ENCODE assay signal across 17 mouse cellular contexts in the genomic region with DNA sequence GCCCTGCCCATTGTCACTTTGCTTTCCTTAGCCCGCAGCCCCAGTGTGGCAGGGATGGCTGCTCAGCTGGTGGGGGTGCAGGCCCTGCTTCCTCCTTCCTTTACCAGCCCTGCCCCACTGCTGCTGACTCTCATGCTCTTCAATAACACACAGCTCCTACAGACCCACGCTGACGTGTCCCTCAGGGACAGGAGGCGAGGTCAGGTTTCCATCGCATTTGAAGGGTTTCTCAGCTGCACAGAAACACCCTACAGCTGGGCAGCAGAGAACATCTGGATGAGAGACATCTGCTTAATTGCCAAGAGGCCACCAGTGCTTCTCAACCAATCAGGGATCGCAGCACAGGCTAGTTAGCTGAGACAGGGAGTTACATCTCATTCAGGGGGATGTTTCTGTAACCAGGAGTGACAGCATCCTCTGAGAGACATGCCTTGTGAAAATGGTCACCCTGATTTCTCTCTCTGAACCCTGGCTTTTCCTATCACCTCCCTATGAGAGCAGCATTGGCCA. TPM values are rescaled to one million over a fixed set of nuclear protein-coding genes. Genes with fewer than 3 reads are reported as not detected.
DNase-seq lines count a peak whose midpoint lies in the region; ATAC-seq and TF ChIP-seq lines count a peak whose summit lies in the region.
"Had no signal": no experiment of that assay in that cellular context is flagged by ENCODE, and none has a peak within 500 bp of the region (broad histone marks: within the 10 kb centered on the region; RNA-seq: fewer than 3 reads in every experiment).

No protein-coding gene starts in this region.

- no peak overlapping the region for H3K27ac ChIP-seq in lung, embryonic 14.5 days (ENCODE audit: low read depth)
- H3K27ac ChIP-seq in embryonic facial prominence, embryonic 14.5 days (replicated peaks; ENCODE audit: low read depth, low read length): no peak overlapping the region
- H3K27ac ChIP-seq in limb, embryonic 12.5 days: no peak overlapping the region
- H3K27ac ChIP-seq in midbrain, embryonic 13.5 days: no peak overlapping the region
- H3K27ac ChIP-seq: embryonic facial prominence, embryonic 12.5 days; forebrain, embryonic 10.5 days had no signal

- no peaks in the 10 kb centered on the region for H3K4me1 ChIP-seq in lung, embryonic 14.5 days (ENCODE audit: insufficient read depth)
- peaks cover 4% of the 10 kb centered on the region; the same call in 1 of the 2 replicates for H3K4me1 ChIP-seq in embryonic facial prominence, embryonic 14.5 days (ENCODE audit: control insufficient read depth, insufficient read depth, low read length)
- H3K4me1 ChIP-seq in limb, embryonic 12.5 days (replicated peaks): peaks cover 12% of the 10 kb centered on the region
- peaks cover 6% of the 10 kb centered on the region; the same call in 1 of the 2 replicates for H3K4me1 ChIP-seq in midbrain, embryonic 13.5 days (replicated peaks)

- no peak for TF ChIP-seq CTCF in lung, embryonic 14.5 days (IDR thresholded peaks at IDR 0.05; ENCODE audit: low read depth)

- DNase-seq in frontal cortex, postnatal 36 days (ENCODE audit: low spot score in 2 of 2): no peak
- DNase-seq in lung, embryonic 14.5 days: peak; percentile 41
- DNase-seq in lung, postnatal 36 days: no peak
- DNase-seq in embryonic facial prominence, embryonic 14.5 days (ENCODE audit: low spot score): peak; percentile 43
- DNase-seq: cerebellum, adult 11-12 months; heart, adult 18-20 months; kidney, adult 18-20 months; left cerebral cortex, postnatal 4 days; liver, postnatal 0 days had no signal

- H3K36me3 ChIP-seq in lung, embryonic 14.5 days (ENCODE audit: insufficient read depth): no peaks in the 10 kb centered on the region
- no peaks in the 10 kb centered on the region for H3K36me3 ChIP-seq in embryonic facial prominence, embryonic 14.5 days (ENCODE audit: control insufficient read depth, insufficient read depth, low read length)
- no peaks in the 10 kb centered on the region for H3K36me3 ChIP-seq in limb, embryonic 12.5 days
- H3K36me3 ChIP-seq in midbrain, embryonic 13.5 days: peaks cover 17% of the 10 kb centered on the region
- H3K36me3 ChIP-seq: embryonic facial prominence, embryonic 12.5 days; forebrain, embryonic 10.5 days had no signal

- peaks cover 23% of the 10 kb centered on the region for H3K27me3 ChIP-seq in lung, embryonic 14.5 days (ENCODE audit: insufficient read depth, low read length)
- H3K27me3 ChIP-seq in embryonic facial prominence, embryonic 14.5 days (replicated peaks; ENCODE audit: control insufficient read depth, insufficient read depth, low read length): no peaks in the 10 kb centered on the region
- H3K27me3 ChIP-seq in limb, embryonic 12.5 days: peaks cover 13% of the 10 kb centered on the region; the same call in 1 of the 2 replicates
- no peaks in the 10 kb centered on the region for H3K27me3 ChIP-seq in midbrain, embryonic 13.5 days
- H3K27me3 ChIP-seq: embryonic facial prominence, embryonic 12.5 days had no signal

- ATAC-seq in frontal cortex, adult (ENCODE audit: low TSS enrichment): peak; percentile 16; the same call in 1 of the 2 replicates
- ATAC-seq in lung, embryonic 14.5 days (ENCODE audit: insufficient read depth): peak; percentile 56
- no peak; the same call in 1 of the 2 replicates for ATAC-seq in embryonic facial prominence, embryonic 14.5 days (ENCODE audit: low read depth)
- ATAC-seq in limb, embryonic 12.5 days (ENCODE audit: insufficient number of reproducible peaks, insufficient read depth, low FRiP score, low TSS enrichment, low read depth): no peak
- ATAC-seq in megakaryocyte progenitor cell, adult 5-6 weeks (replicated peaks; ENCODE audit: poor library complexity): no peak
- no peak for ATAC-seq in midbrain, embryonic 13.5 days
- ATAC-seq: liver, postnatal 0 days; Patski had no signal

- no peak overlapping the region for H3K4me3 ChIP-seq in lung, embryonic 14.5 days (ENCODE audit: low read depth, low read length)
- H3K4me3 ChIP-seq in embryonic facial prominence, embryonic 14.5 days (ENCODE audit: low read depth, low read length): no peak overlapping the region
- H3K4me3 ChIP-seq in limb, embryonic 12.5 days (replicated peaks): no peak overlapping the region
- no peak overlapping the region for H3K4me3 ChIP-seq in midbrain, embryonic 13.5 days (replicated peaks)
- H3K4me3 ChIP-seq: embryonic facial prominence, embryonic 12.5 days; forebrain, embryonic 10.5 days had no signal

- no peaks in the 10 kb centered on the region for H3K9me3 ChIP-seq in lung, embryonic 14.5 days (ENCODE audit: low read depth, low read length)
- no peaks in the 10 kb centered on the region for H3K9me3 ChIP-seq in embryonic facial prominence, embryonic 14.5 days (ENCODE audit: control insufficient read depth, low read length)
- no peaks in the 10 kb centered on the region for H3K9me3 ChIP-seq in limb, embryonic 12.5 days
- no peaks in the 10 kb centered on the region for H3K9me3 ChIP-seq in midbrain, embryonic 13.5 days
- H3K9me3 ChIP-seq: embryonic facial prominence, embryonic 12.5 days; forebrain, embryonic 10.5 days had no signal

- no peak overlapping the region for H3K9ac ChIP-seq in lung, embryonic 14.5 days
- H3K9ac ChIP-seq in embryonic facial prominence, embryonic 14.5 days (ENCODE audit: low read depth, low read length): no peak overlapping the region
- H3K9ac ChIP-seq in limb, embryonic 12.5 days (replicated peaks): no peak overlapping the region
- H3K9ac ChIP-seq in midbrain, embryonic 13.5 days (replicated peaks): no peak overlapping the region
- H3K9ac ChIP-seq: embryonic facial prominence, embryonic 12.5 days; liver, postnatal 0 days had no signal

- no peak overlapping the region for H3K4me2 ChIP-seq in lung, embryonic 14.5 days
- no peak overlapping the region for H3K4me2 ChIP-seq in embryonic facial prominence, embryonic 14.5 days (ENCODE audit: low read depth, low read length)
- H3K4me2 ChIP-seq in limb, embryonic 12.5 days: 0 out of 2 replicates have a peak overlapping the region, but pooled peaks have one; percentile 0
- H3K4me2 ChIP-seq in midbrain, embryonic 13.5 days (replicated peaks): no peak overlapping the region
- H3K4me2 ChIP-seq: embryonic facial prominence, embryonic 12.5 days; midbrain, embryonic 11.5 days had no signal

- 31% methylated on average over 6 of the region's 6 CpGs for WGBS in lung, embryonic 14.5 days
- 11% methylated on average over 6 of the region's 6 CpGs for WGBS in embryonic facial prominence, embryonic 14.5 days
- WGBS in limb, embryonic 12.5 days: 28% methylated on average over 6 of the region's 6 CpGs
- 64% methylated on average over 6 of the region's 6 CpGs for WGBS in midbrain, embryonic 13.5 days

RNA-seq across cellular contexts. Expression of a gene that starts 47.0 kb away (rescaled TPM):
- 286 and 295 TPM in 2 replicates for polyA plus RNA-seq in lung, embryonic 14.5 days (2014; fragmentation: Nextera tagmentation; extraction: Ambion mirVana)
- polyA plus RNA-seq in embryonic facial prominence, embryonic 14.5 days (2014; fragmentation: Nextera tagmentation; extraction: Ambion mirVana): 301 and 324 TPM in 2 replicates
- polyA plus RNA-seq in limb, embryonic 12.5 days (2016; fragmentation: Nextera tagmentation; extraction: Ambion mirVana): 277 and 280 TPM in 2 replicates
- 113 and 148 TPM in 2 replicates for total RNA-seq in megakaryocyte progenitor cell, adult 5-6 weeks (2015)
- total RNA-seq in megakaryocyte progenitor cell, adult 5-6 weeks (2017): 157 and 159 TPM in 2 replicates
- 229 and 232 TPM in 2 replicates for polyA plus RNA-seq in midbrain, embryonic 13.5 days (2015; fragmentation: Nextera tagmentation; extraction: Ambion mirVana)

Comparison
In these comparisons a context has a peak if more than half of its experiments do, and no peak if none do; other contexts are left out.
1. DNase-seq: peak in lung, embryonic 14.5 days (single experiment) and embryonic facial prominence, embryonic 14.5 days (single experiment); none in frontal cortex, postnatal 36 days (0 of 2) and lung, postnatal 36 days (single experiment).
2. ATAC-seq: peak in frontal cortex, adult (single experiment) and lung, embryonic 14.5 days (single experiment); none in embryonic facial prominence, embryonic 14.5 days (single experiment), limb, embryonic 12.5 days (single experiment), megakaryocyte progenitor cell, adult 5-6 weeks (single experiment) and midbrain, embryonic 13.5 days (single experiment).